Mouse (Mus musculus): ENCODE data around the gene Il10ra. TPM values are rescaled to one million over a fixed set of nuclear protein-coding genes. Genes with fewer than 3 reads are reported as not detected.

Il10ra gene
- polyA plus RNA-seq, 1 experiment = 0.65 TPM

DNA sequence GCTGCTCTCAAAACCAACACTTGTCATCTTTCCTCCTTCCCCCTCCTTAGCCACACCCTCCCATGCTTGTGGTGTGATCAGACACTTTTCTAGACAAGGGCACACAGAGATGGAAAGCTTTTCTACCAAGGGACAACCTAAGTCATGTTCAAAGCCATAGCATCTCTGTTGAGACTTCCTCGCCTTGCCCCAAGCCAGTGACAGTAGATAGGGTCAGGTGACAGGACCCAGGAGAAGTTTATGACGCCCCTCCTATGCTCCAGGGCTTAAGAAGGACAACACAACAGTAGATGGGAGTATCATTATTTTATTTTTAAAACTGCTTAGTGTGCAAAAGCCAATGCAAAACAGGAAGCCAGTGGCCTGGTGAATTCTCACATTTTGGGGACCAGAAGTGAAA lies 21.4 kb downstream of the Il10ra start:
- no peak overlapping the region for H3K27ac ChIP-seq (ENCODE audit: insufficient read depth, low read length)
- H3K4me1 ChIP-seq (ENCODE audit: control insufficient read depth, insufficient read depth, low read length) = no peaks in the 10 kb centered on the region
- H3K4me3 ChIP-seq (ENCODE audit: insufficient read depth, low read length) = no peak overlapping the region
- TF ChIP-seq CTCF (IDR thresholded peaks at IDR 0.05; ENCODE audit: borderline replicate concordance, insufficient read depth, low read length) (no peak), POLR2A (IDR thresholded peaks at IDR 0.05; ENCODE audit: low read depth, low read length) (no peak)

DNA sequence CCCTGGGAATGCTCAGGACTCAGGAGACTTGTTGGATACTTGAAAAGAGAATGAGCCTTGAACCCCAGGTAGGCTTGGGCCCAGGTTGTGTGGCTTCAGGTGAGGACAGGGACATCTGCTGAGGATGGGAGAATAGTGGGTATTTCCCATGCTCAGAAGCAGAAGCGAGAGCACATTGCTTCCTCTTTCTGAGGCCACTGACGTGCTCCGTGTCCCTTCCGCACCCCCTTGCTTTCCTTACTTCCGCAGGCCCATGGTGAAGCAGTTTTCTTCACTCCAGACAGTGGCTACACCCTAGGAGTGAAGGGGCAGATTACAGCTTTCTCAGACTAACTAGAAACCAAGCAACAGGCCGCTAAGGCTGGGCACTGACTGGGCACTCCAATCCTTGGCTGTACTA lies 22.9 kb downstream of the Il10ra start:
- TF ChIP-seq CTCF (IDR thresholded peaks at IDR 0.05; ENCODE audit: borderline replicate concordance, insufficient read depth, low read length) (no peak), POLR2A (IDR thresholded peaks at IDR 0.05; ENCODE audit: low read depth, low read length) (no peak)
- no peak overlapping the region for H3K4me3 ChIP-seq (ENCODE audit: insufficient read depth, low read length)
- H3K4me1 ChIP-seq (ENCODE audit: control insufficient read depth, insufficient read depth, low read length) = no peaks in the 10 kb centered on the region
- no peak overlapping the region for H3K27ac ChIP-seq (ENCODE audit: insufficient read depth, low read length)

DNA sequence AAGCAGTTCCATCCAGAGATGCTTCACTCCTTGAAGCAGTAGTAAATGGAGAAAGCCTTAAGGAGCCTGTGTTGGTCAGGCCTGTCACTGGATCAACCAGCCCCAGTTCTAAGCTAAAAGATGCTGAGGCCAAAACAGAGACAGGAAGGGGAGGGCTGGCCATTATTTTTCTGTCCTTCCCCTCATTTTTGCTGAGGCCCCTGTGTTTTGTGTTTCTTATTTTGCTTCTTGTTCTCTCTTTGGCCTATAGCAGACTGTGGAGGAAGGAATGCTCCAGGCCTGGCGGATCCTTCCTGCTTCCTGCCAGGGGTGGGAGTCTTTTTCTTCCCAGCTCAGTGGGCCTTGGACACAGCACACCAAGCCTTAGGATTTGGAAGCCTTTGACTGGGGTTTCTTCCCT lies 23.5 kb downstream of the Il10ra start:
- TF ChIP-seq POLR2A (IDR thresholded peaks at IDR 0.05; ENCODE audit: low read depth, low read length) (no peak), CTCF (IDR thresholded peaks at IDR 0.05; ENCODE audit: borderline replicate concordance, insufficient read depth, low read length) (no peak)
- Histone ChIP-seq H3K4me3 (ENCODE audit: insufficient read depth, low read length) (no peak overlapping the region), H3K4me1 (ENCODE audit: control insufficient read depth, insufficient read depth, low read length) (no peaks in the 10 kb centered on the region), H3K27ac (ENCODE audit: insufficient read depth, low read length) (no peak overlapping the region)

DNA sequence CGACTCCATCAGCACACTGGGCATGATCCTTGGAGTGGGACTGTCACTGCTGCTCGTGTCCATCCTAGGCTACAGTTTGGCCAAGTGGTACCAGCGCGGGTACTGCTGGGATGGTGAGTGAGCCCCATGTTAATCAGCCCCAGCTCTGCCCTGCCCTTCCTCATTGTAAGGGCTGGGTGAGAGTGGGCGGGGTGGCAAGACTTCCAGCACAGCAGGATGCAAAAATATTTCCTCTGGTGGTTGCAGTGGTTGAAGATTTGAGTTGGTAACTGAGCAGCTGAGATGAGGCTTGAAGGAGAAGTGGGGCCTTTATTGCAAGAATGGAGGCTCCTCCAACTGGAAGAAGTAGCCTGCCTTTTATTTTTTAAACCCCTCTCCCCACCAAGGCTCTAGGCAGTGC lies 27.6 kb downstream of the Il10ra start:
- Histone ChIP-seq H3K4me1 (ENCODE audit: control insufficient read depth, insufficient read depth, low read length) (no peaks in the 10 kb centered on the region), H3K27ac (ENCODE audit: insufficient read depth, low read length) (no peak overlapping the region), H3K4me3 (ENCODE audit: insufficient read depth, low read length) (no peak overlapping the region)
- TF ChIP-seq CTCF (IDR thresholded peaks at IDR 0.05; ENCODE audit: borderline replicate concordance, insufficient read depth, low read length) = no peak
- TF ChIP-seq POLR2A (IDR thresholded peaks at IDR 0.05; ENCODE audit: low read depth, low read length) = no peak

DNA sequence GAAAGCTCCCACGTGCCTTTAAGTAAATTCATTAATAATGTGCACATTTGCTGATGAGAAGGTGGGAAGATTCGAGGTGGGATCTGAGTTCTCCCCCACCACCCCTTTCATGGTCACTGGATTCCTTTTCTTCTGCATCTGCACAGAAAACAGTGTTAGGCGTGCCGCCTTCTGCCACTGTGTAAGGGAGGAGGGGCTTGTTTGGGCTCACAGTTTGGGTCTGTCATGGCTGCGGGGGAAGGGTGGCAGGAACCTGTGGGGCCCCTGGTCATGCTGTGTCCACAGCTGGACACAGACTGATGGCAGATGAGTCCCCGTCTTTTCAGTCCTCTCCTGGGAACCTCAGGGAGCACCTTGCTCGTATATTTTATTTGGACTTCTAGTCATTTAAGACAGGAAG lies 32.2 kb downstream of the Il10ra start:
- no peak overlapping the region for H3K27ac ChIP-seq (ENCODE audit: insufficient read depth, low read length)
- no peaks in the 10 kb centered on the region for H3K4me1 ChIP-seq (ENCODE audit: control insufficient read depth, insufficient read depth, low read length)
- TF ChIP-seq POLR2A (IDR thresholded peaks at IDR 0.05; ENCODE audit: low read depth, low read length) (no peak), CTCF (IDR thresholded peaks at IDR 0.05; ENCODE audit: borderline replicate concordance, insufficient read depth, low read length) (no peak)
- H3K4me3 ChIP-seq (ENCODE audit: insufficient read depth, low read length) = no peak overlapping the region

DNA sequence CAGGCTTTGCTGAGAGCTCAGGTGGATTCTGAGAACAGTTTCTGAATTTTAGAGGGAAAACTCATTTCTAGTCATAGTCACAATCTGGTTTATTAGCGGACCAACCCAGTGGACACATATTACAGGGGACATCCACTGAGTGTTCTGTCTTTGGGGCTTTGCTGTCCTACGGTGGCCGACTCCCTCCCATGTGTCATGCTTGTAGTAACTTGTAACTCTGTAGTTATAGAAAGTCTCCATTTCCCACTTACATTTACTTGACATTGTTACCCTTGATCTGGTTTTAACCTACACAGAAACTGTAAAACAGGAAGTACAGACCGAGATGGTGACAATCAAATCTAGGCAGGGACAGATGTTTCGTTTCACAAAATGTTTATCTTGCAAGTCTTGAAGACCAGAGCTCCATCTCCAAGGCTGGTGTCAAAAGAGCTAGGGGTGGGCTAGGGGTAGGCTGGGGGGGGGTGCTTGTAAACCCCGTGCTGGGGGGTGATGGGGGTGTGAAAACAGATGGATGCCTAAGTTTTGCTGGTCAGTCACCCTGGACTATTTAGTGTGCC lies 33.2 kb downstream of the Il10ra start:
- no peak overlapping the region for H3K27ac ChIP-seq (ENCODE audit: insufficient read depth, low read length)
- H3K4me1 ChIP-seq (ENCODE audit: control insufficient read depth, insufficient read depth, low read length) = no peaks in the 10 kb centered on the region

DNA sequence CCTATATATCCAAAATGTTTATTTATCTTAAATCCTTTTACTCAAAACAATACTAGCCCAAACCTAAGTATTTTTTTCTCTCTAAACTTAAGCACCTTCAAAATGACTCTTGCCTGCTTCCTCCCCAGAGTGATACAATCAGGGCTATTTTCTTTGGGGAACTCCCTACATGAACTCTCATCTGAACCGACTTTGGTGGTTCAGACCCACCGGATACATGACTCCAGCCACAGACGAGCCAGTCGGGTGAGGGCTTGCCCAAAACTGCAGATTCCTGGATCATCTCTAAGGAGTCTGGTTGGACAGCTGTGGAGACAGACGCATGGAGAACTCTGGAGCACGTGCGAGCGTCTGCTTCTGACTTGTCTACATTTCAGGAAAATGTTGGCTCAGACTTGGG lies 39.6 kb downstream of the Il10ra start:
- H3K4me3 ChIP-seq (ENCODE audit: insufficient read depth, low read length) = no peak overlapping the region
- TF ChIP-seq CTCF (IDR thresholded peaks at IDR 0.05; ENCODE audit: borderline replicate concordance, insufficient read depth, low read length) (no peak), POLR2A (IDR thresholded peaks at IDR 0.05; ENCODE audit: low read depth, low read length) (no peak)
- no peaks in the 10 kb centered on the region for H3K4me1 ChIP-seq (ENCODE audit: control insufficient read depth, insufficient read depth, low read length)
- H3K27ac ChIP-seq (ENCODE audit: insufficient read depth, low read length) = no peak overlapping the region

More for the DNA sequence above, 33.2 kb downstream of the Il10ra start:
- no peak overlapping the region for H3K4me3 ChIP-seq (ENCODE audit: insufficient read depth, low read length)
- TF ChIP-seq POLR2A (IDR thresholded peaks at IDR 0.05; ENCODE audit: low read depth, low read length) = no peak
- TF ChIP-seq CTCF (IDR thresholded peaks at IDR 0.05; ENCODE audit: borderline replicate concordance, insufficient read depth, low read length) = no peak

DNA sequence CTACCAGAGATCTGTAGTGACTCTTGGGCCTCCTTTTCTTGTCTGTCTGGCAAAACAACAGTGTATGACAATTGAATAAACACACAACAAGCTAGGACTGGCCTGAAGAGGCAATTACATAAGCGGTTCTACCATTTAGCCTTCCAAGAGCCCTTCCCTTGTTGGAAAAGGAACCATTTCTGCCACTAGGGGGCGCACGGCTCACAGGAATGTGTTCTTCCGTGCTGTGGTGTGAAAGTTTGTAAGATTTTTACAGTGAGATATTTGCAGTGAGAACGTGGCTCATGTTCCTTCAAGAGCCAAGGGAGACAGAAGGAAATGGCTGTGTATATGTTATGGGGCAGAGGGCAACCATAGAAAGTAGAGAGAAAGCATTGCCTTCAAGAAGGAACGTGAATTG lies 47.4 kb downstream of the Il10ra start:
- H3K4me1 ChIP-seq (ENCODE audit: control insufficient read depth, insufficient read depth, low read length) = no peaks in the 10 kb centered on the region
- no peak overlapping the region for H3K4me3 ChIP-seq (ENCODE audit: insufficient read depth, low read length)
- TF ChIP-seq CTCF (IDR thresholded peaks at IDR 0.05; ENCODE audit: borderline replicate concordance, insufficient read depth, low read length) = peak; percentile 79
- TF ChIP-seq POLR2A (IDR thresholded peaks at IDR 0.05; ENCODE audit: low read depth, low read length) = no peak
- no peak overlapping the region for H3K27ac ChIP-seq (ENCODE audit: insufficient read depth, low read length)

DNA sequence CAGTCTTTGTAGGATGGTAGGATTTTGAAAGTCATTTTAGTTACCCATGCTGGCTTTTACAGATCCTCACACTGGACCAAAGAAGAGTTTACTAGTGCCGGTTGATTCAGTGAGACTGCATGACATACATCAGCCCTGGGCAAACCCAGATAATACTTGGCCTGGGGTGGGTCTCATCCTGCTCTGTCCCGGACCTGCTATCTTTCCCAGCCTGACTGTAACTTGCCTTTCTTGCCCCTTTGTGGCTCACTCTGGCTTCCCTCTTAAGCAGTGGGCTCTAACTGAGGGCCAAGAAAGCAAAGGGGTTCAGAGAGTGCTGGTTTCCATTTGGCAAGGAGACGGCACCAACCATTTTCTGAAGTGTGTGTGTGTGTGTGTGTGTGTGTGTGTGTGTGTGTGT lies 49.3 kb downstream of the Il10ra start:
- Histone ChIP-seq H3K27ac (ENCODE audit: insufficient read depth, low read length) (no peak overlapping the region), H3K4me3 (ENCODE audit: insufficient read depth, low read length) (no peak overlapping the region), H3K4me1 (ENCODE audit: control insufficient read depth, insufficient read depth, low read length) (no peaks in the 10 kb centered on the region)
- TF ChIP-seq POLR2A (IDR thresholded peaks at IDR 0.05; ENCODE audit: low read depth, low read length) (no peak), CTCF (IDR thresholded peaks at IDR 0.05; ENCODE audit: borderline replicate concordance, insufficient read depth, low read length) (no peak)

DNA sequence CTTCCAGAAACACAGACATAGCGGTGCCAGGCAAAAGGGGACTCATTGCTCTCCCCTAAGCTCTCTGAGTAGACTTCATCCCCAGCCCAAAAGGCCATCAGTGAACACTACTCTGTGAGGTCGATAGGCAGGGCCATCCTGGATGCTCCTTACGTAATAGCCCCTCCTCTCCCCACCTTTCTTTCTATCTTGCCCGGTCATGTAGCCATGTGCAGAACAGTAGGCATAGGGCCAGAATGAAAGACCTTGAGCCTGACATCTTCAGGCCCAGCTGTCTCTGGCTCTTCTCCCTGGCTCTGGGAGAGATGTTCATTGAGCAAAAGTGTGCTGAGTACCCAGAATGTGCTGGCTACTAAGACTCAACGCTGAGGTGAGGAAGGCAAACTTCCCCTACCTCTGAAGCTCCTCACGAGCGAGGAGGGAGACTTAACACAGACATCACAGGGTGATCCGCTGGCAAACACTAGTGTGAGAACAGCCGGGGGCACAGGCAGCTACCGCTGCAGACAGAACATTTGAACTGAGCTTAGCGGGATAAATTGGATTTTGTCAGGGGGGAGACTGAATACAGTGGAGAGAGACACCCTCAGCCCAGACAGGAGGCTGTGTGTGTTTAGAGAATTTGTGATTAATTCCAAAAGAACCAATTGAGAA lies 53.3 kb downstream of the Il10ra start:
- TF ChIP-seq POLR2A (IDR thresholded peaks at IDR 0.05; ENCODE audit: low read depth, low read length) (no peak), CTCF (IDR thresholded peaks at IDR 0.05; ENCODE audit: borderline replicate concordance, insufficient read depth, low read length) (no peak)
- H3K4me1 ChIP-seq (ENCODE audit: control insufficient read depth, insufficient read depth, low read length) = no peaks in the 10 kb centered on the region
- no peak overlapping the region for H3K27ac ChIP-seq (ENCODE audit: insufficient read depth, low read length)
- H3K4me3 ChIP-seq (ENCODE audit: insufficient read depth, low read length) = no peak overlapping the region

Data from embryonic fibroblast, embryonic 13.5 days (primary cell).